Mouse (Mus musculus) heart, adult 11 months (tissue): Measurements from ENCODE around the gene Tnip3.

Experiments
- DNase-seq: peaks from one replicate; pipeline ENCODE4 v3.0.0; 2022

Tnip3 gene

GRCm38 (mm10) chr6:65651376-65651775, 126.3 kb downstream of the Tnip3 start:
- no peak for DNase-seq

DNA sequence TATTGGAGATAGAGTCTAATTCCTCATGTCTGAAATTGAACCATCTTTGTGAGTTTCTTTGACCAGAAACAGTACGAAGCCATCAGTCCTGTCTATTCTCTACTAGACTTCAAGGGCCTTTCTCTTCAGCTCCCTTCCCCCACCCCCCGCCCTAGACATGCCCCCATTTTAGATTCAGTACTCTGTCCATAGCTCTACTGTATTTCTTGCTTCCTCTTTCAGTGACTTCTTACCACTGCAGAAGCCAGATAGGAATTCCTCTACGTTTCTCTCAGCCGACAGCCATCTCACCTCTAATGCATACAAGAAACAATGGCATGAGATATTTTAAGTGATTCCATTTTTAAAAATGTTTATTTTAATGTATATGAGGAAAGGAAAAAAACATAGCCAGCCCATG, 136.2 kb downstream of the Tnip3 start:
- DNase-seq: no peak

- no peak for DNase-seq
Observed at GRCm38 (mm10) chr6:65662050-65662449, 136.9 kb downstream of the Tnip3 start.

DNA sequence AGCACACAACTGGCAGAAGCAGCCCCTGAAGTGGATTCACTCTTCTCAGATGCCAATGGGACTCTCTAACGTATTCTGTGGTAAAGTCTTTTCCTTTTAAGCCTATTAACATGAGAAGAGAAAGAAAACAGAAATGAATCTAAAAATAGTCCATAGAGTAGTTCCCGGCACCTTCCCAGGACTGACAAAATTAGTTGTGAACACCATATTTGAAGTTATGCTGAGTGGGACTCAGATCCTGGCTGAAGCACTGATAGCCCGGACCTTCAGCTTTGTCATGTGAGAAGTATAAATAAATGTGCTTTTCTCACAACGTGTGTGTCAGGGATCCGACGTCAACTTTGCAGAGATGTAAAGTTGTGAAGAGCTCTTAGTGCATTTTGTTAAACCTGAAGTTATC, 138.9 kb downstream of the Tnip3 start:
- no peak for DNase-seq

GRCm38 (mm10) chr6:65666295-65666694, 141.2 kb downstream of the Tnip3 start:
- no peak for DNase-seq

GRCm38 (mm10) chr6:65669971-65670370, 144.9 kb downstream of the Tnip3 start:
- DNase-seq: no peak

GRCm38 (mm10) chr6:65670981-65671411, 145.9 kb downstream of the Tnip3 start:
- peak; percentile 88 for DNase-seq

DNA sequence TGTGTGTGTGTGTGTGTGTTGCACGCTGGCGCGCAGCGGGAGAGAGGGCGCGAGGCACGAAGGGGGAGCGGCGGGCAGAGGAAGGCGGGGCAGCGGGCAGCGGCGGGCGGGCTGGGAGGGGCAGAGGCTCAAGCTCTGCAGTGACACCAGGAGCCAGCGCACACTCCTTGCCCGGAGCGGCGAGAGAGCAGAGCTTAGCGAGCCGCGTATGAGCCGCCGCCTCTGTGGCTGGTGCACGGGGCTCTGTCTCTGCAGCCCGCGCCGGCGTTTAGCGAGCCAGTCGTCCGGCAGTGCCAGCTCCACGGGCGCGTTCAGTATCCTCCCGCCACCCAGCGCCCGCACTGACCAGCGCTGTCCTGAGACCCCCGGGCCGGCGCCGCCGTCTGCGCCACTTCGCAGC, 146.3 kb downstream of the Tnip3 start, which contains the start of gene Ndnf:
TSS of gene Ndnf (plus strand) at position 140 of the 400 bp plus-strand sequence.
- peak; percentile 94 for DNase-seq

DNA sequence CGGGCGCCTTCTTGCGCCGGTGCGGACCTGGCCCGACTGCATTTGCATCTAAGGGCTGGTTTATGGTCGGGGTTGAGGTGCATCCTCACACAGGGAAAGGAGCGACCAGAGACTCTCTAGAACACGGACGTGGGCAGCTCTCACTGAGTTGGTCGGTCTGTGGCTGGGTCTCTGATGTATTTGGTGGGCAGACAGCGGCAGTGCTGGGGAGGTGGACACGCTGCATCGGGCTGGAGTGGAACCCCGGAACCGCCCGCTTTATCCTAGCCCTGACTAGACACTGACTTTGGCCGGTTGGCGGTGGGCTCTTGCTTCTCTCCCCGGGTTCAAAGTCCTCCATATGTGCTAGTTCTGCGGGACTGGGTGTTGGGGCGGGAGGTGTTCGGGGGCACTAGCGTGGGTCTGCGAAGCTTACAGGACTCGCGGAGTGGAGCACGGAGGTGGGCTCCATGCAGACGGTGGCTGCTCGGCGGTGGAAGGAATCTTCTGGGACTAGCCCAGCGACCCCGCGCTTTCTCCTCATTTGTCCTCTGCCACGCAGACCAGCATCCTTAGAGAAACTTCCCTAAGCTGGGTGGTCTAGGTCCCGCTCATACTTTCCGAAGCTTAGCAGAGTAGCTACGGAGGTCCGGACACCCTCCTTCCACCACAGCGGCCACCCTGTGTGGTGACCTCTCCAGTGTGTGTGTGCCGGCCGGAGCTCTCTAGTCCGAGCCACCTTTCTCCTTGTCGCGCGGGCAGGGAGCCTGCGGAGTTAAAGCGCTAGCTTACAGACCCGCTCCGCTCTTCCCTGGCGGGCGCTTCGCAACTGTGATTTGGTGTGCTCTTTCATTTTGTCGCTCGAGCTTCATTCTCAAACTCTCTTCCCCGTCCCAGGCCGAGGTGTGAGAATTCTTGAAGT, 147.3 kb downstream of the Tnip3 start:
- peak; percentile 76 for DNase-seq
